Mouse (Mus musculus) left cerebral cortex, postnatal 14 days (tissue): ENCODE data around the gene Ndufa13. TPM values are rescaled to one million over a fixed set of nuclear protein-coding genes. Genes with fewer than 3 reads are reported as not detected.

Source experiments
- DNase-seq, 2 experiments: peaks; one replicate each; pipeline ENCODE4 v3.0.0; 2021 to 2022; ENCODE audit warnings: low spot score in 2 of 2, mixed read lengths in 1 of 2
- intact Hi-C: fragments of 180-260 bp; cut with DNase I; formaldehyde crosslinking; loops from one replicate; pipeline ENCODE4 v1.15.1; 2025
- total RNA-seq, 2 experiments: library from RNA; stranded (reverse); gene quantifications; 2 replicates each; pipeline ENCODE4 v1.2.3; 2021

The Ndufa13 gene
- total RNA-seq, 2 experiments from 2014 or later: 126 to 135 TPM

DNA sequence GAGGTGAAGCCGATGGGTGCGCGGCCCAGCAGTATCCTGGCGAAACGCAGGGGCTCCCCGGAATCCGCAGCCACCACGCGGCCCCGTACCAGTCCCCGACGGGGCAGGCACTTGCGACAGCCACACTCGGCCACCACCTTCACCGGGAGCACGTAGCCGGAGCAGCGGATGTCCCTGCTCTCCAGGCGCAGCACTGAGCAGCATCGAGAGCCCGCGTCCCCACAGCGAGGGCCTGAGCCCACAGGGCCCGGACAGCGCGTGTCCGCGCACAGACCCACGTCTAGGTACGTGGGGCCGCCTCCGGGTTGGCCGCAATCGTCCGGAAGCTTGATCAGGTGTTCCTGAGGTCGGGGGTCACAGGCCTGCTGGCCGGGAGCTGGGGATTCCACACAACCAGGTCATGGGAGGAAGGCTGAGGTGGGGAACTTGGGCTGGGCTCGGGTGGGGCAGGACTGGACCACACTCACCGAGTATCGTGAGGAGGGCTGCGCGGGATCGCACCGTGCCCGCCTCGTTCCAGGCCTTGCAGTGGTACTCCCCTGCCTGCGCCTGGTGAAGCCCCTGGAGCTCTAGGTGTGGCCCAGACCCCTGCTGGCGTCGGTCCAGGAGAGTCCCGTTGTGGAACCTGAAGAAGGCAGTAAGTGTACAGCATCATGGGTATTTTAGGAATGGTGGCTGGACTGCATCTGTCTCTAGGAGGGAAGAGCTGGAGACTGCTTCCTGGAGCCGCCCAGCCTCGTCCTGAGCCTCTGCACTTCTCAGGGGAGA is 19.3 kb downstream of the Ndufa13 start:
- intact Hi-C loops: no loop called here
- DNase-seq: no peak

DNA sequence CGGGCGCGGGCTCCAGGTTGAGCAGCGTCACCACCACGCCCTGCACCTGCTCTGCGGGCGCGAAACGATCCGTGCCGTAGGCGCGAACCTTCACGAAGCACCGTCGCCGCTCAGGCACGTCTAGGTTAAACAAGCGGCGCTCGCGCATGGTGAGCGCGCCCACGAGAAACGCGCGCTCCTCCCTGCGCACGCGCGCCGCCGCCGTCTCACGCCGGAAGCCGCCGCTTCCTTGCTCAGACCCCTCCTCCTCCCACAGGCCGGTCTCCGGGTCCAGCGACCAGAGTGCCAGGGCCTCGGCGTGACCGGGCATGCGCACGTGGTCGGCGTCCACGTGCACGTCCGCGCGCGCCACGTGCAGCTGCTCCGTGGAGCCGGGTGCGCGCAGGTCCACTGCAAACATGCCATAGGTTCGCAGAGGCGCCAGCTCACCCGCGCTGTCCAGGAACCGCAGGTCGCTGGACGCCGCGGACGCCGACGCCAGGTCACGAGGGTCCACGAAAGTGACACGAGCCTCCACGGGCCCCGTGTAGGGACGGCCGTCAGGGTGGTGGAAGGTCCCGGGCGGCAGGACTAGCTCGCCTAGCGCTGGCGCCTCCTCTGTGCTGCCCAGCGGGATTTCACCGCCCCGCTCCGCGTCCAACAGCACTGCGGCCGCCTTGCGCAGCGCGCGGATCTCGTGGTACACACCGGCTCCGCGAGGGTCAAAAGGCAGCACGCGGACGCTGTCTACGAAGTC is 20.2 kb downstream of the Ndufa13 start:
- intact Hi-C loops: no loop called here
- DNase-seq: peak; percentile 72 to 77

DNA sequence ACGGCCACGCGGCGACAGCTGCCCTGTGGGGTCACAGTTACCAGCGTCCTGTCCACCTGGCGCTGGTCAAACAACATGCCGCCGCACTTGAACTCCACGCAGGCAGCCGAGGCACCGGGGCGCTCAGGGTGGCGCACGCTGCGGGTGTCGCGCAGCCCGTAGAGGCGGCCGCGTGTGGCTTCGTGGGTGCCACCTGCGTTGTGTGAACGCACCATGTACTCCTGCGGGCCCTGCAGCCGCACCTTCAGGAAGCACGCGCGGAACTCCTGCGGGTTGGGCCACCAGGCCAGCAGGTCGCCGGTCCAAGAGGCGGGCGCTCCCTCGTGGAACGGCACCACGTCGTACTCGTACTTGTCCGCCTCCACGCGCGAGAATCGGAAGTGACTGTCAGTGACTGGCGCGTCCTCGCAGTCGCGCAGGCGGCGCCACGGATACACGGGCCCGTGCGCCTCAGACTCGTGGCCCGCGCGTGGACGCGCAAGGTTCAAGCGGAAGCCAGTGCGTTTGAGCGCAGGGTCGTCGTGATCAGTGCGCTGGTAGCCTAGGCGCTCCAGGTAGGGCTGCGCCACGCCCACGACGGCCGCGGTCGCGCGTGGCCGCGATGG is 21.0 kb downstream of the Ndufa13 start:
- intact Hi-C loops: no loop called here
- DNase-seq: no peak

DNA sequence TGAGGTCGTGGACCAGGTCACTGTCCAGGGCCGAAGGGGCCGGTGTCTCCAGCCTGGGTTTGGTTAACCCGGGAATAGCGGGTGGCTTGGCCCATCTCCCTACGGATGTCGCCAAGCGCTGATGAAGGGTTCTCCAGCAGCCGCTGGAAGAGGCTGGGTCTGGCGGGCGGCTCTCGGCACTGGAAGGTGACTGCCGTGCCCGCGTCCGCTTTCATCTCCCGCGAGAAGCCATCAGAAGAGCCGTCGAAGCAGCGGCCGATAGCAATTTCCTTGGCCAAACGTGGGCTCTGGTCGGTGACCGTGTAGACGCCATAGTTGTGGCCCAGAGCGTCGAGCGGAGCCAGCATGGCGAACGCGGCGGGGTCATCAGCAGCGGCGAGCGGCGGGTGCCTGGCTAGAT is 21.5 kb downstream of the Ndufa13 start:
- intact Hi-C loops: no loop called here
- no peak for DNase-seq

DNA sequence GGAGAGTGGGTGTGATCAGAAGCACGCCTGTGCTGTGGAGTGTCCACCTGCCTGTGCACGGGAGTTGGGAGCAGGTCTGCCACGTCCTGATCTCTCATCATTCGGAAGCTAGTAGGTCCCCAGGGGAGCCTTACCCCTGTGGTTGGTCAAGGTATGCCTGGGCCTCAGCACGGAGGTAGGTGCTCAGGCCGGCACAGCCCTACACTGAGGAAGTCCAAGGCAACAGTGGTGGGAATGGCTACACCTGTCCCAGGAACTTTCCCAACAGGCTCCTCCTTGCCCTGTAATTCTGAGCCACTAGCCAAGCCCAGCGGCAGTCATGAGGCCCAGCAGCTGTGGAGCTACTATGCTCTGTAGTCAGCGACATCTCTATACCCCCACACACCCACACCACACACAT is 22.7 kb downstream of the Ndufa13 start:
- intact Hi-C loops: no loop called here
- DNase-seq: no peak

DNA sequence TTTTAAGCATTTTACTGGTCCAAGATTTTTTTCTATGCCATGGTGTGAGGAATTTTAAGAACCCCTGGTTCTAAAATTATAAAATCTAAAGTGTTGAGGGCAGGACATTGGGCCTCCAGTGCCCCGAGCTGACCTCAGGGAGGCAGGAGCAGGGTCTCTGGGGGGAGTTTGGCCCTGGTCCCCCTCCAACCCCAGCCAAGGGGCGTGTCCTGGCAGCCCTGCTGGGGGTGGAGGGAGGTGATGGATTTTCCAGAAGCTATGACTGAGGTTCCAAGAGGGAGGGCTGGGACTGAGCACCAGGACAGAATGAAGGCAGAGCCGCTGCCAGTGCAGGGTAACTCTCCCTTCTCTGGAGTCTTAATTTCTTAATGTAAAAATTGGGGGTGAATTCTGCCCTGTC is 24.4 kb downstream of the Ndufa13 start:
- intact Hi-C loops: no loop called here
- no peak for DNase-seq

DNA sequence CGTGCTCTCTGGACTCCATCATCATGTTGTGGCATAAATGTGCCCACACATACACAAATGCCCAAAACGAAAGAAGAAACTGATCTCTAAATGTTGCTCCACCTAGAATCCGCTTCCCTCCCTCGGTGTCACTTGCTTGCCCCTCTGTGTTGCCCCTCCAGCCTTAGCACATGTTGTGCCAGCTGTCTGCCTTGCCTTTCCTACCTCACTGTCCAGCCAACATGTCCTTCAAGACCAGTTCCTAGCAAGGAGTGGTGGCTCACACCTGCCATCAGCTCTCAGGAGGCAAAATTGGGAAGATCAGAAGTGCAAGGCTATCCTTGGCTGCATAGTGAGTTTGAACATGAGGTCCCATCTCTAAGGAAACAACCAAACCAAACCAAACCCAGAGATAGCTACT is 25.0 kb downstream of the Ndufa13 start:
- DNase-seq: no peak
- intact Hi-C loops: no loop called here

DNA sequence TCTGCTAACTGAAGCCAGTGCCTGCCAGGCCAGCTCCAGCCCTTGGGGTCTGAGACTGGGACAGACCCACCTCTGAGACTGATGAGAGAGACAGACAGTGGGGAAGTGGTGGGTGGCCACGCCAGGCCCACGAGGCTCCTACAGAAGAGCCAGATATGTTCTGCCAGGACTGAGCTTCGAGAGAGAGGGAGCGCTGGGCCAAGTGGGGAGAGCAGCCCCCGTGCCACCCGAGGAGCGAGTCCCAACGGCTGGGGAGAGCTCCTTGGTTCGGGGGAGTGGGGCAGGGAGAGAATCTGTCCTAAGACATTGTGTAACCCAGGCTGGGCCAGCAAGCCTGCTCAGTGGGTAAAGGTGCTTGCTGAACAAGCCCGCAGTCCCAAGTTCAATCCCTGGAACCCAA is 25.4 kb downstream of the Ndufa13 start:
- DNase-seq: no peak
- intact Hi-C loops: no loop called here

DNA sequence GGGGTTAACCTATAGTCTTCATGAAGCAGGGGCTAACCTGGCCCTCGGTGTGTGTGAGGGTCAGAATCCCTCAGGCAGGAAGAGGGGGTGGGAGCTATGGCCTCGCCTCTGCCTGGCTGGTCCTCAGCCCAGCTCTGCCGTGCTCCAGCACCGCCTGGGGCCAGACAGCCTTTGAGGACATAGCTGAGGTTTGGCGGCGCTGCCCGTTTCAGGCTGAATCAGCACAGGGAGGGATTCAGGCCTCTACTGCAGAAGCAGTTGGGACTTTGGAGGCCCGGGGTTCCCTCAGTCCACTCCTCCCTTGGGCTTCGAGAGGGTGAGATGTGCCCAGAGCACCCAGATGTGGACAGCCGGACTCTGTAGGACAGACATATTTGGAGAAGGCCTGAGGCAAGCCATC is 26.3 kb downstream of the Ndufa13 start:
- intact Hi-C loops: no loop called here
- no peak for DNase-seq

DNA sequence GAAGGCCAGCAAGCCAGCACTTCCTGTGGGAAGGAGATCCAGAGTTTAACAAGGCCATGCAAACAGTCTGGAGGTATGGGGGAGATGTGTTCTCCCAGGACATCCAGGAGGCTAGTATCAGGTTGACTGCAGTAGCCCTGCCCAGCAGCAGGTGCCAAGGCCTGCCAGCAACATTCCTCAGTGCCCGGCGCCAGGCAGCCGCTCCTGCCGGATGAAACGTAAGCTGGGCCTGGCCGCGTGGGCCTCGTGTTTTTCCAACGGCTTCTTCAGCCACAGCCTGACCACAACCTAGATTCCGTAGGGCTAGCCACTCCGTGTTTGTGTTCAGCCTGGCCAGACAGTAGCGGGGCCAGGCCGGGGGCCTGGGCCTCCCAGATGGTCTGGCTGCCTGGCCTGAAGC is 27.7 kb downstream of the Ndufa13 start:
- DNase-seq: no peak
- intact Hi-C loops: loop anchor here (2.0 kb wide), 1 partner anchor 16 kb away; no protein-coding TSS in a partner anchor

DNA sequence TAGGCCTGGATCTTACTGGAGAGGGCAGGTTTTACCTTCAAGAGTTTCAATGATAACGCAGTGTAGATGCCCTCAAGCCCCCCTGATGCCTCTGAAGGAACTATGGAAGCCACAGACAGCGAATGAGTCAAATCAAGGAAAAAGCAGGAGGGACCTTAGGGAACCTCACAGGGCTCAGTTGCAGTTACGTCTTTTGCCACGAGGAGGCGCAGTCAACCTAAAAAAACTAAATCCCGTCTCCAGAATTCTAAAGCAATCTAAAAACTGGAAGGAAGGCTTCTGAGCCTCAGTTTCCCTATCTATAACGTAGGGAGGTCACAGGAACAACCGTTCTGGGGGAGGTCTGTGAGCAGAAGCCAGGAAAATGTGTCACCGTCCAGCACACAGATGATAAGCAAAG is 28.2 kb downstream of the Ndufa13 start:
- intact Hi-C loops: loop anchor here (2.0 kb wide), 1 partner anchor 17 kb away; no protein-coding TSS in a partner anchor
- DNase-seq: peak; percentile 79 to 80

DNA sequence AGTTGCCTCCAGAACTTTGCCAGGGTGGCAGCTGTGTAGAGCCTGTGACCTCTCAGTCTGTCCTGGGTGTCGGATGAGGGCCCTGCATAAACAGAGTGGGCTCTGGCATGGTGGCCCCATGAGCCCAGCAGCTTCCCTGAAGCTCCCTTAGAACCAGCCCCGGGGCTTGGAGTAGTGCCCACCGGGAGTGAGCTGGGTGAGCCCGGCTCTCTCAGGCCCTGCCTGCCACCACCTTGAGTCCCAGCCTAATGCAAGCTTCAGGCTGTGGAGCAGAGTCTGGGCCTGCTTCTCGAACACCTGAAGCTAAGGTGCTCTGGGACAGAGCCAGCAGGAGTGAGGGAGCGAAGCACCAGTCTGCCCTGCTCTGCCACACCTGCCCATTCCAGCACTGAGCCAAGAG is 31.5 kb downstream of the Ndufa13 start:
- intact Hi-C loops: no loop called here
- no peak for DNase-seq

DNA sequence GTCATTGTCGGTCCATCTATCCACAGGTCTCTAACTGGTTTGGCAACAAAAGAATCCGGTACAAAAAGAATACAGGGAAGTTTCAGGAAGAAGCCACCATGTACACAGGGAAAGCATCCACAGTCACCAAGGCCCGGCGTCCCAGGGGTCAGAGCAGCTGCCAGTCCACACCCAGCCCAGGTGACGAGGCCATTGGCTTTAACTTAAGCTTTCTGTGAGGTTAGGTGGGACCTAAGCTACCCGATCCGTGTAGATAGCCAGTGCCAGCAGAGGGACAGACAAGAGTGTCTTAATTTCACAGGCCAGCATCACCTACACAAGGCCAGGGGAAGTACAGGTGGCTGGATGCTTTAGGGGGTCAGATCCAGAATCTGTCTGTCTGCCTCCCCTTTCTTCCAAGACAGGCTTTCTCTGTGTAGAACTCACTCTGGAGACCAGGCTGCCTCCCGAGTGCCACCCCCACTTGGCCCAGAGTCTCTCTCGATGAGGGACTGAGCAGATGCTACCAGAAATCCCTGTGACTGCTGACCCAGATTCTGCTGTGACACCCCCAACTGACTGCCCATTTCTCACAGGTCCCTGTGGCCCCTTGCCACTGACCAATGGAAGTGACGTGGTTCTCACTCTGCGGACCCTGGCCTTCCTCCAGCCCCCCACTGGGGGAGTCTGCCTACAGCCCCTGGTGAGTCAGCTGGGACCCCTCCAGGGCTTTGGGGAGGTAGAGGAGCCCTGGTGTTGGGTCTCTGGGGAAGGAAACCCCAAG is 32.2 kb downstream of the Ndufa13 start:
- intact Hi-C loops: no loop called here
- DNase-seq: no peak

DNA sequence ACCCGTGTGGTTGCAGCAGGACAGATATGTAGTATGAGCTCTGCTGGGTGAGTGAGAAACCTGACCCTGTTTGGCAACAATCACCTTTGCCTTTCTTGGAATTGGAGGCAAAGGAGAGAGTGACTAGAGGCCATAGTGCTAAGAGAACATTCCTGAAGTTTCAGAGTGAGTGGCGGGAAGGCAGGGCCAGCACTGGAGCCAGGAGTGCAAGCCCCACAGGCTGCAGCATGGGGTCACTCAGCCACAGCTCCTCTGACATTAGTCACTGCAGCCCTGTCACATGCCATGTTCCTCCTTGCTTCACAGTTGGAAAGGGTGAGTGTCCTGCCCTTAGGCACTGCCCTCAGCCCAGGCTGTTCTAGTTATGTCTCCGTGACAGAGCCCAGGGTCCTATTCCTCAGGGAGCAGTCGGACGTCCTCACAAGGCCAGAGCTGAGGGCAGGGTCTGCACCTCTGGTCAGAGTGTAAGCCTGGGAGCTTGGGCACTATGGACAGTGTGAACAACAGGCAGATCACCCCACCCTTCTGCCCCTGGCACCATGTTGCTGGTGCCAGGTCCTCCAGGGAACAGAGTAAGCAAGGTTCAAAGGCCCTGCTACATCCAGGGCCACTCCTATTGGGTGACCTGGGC is 34.5 kb downstream of the Ndufa13 start:
- DNase-seq: no peak
- intact Hi-C loops: no loop called here

DNA sequence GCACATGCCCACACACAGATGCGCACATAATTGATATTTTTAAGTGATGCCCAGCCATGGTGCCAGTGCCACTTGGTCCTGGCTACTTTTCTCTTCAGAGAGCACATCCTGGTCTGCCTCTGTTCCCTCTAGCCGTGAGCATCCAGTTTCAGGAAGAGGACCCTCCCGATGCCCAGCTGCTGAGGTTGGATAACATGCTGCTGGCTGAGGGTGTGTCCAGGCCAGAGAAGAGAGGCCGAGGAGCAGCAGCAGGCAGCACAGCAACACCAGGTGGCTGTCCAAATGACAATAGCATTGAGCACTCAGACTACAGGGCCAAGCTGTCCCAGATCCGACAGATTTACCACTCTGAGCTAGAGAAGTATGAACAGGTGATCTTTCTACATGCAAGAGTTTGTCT is 38.2 kb downstream of the Ndufa13 start:
- DNase-seq: no peak
- intact Hi-C loops: no loop called here

DNA sequence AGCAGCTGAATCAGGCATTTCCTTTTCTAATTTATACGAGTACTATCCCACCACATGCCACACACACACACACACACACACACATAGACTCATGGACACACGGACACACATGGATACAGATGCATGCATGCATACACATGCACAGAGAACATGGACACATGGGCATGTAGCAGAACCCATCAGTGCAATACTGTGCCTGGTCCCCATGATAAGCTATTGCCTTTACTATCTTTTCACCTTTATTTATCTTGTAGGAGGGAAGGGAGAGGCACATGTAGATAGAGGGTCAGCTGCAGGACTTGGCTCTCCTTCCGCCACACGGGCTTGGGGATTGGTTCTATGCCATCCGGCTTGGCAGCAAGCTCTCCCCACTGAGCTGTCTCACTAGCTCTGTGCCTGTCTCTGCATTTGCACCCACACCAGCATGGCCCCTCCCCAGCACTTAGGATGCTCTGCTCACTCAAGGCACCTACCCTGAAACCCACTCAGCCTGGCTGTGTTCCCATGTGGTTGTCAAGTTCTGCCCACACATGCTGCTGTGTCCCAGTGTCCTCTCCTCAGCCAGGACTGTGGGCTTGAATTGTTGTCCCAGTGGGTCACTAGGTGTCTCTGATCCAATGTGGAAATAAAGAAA is 38.9 kb downstream of the Ndufa13 start:
- DNase-seq: peak in 1 of 2 experiments; percentile 50
- intact Hi-C loops: no loop called here

DNA sequence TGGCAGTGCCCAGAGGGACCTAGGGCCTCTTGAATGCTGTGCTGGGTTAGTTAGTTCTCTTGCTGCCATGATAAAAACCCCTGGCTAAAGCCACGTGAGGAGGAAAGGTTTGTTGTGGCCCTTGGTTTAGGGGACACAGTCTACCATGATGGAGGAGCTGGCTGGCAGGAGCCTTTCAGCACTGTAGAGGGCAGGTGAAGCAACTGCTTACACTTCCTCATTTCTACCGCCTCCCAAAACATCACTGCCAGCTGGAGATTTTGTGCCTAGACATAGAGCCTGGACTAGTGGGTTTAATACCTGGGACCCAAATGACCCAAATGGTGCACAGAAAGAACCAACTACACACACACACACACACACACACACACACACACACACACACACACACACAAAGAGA is 41.1 kb downstream of the Ndufa13 start:
- intact Hi-C loops: no loop called here

DNA sequence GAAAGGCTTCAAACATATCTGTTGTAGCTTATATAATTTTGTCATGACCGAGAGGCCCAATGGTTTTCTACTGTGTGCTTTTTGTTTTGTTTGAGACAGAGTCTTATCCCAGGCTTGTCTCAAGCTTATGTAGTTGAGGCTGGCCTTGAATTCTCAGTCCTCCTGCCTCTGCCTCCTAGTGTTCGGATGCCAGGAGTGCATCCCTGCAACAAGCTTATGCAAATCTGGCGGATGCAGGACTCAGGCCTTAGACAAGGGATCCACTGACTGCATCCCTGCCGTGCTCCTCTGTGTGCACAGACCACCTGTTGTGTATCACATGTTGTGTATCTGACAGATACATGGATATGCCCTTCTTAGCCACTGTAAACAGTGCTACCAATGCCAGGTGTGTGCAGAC is 41.6 kb downstream of the Ndufa13 start:
- intact Hi-C loops: no loop called here

More for the DNA sequence above, 41.1 kb downstream of the Ndufa13 start:
- DNase-seq: no peak

DNA sequence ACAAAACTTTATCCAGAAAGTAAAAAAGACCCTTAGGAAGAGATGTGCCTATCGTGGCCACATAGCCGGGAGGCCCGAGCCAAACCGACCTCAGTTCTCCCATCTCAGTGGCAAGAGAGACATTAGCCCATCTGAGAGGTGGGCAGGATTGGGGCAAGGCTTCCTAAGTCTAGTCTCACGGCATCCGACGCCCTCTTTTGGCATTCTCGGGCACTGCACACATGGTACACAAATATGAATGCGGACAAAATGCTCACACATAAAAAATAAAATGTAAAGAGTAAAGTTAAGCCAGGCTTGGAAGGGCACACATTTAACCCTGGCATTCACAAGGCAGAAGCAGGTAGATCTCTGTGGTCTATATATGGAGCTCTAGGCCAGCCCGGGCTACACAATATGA is 48.5 kb downstream of the Ndufa13 start:
- DNase-seq: no peak
- intact Hi-C loops: no loop called here

More for the DNA sequence above, 41.6 kb downstream of the Ndufa13 start:
- no peak for DNase-seq
